Mouse (Mus musculus) MEL (cell line): ENCODE measurements around the gene Rpp25.

Experiments
- CHD2 ChIP-seq: IDR thresholded peaks from 2 replicates; pipeline ENCODE4 v1.6.1; 2011; ENCODE audit warnings: low read length, improper control_type of control experiment
- CTCF ChIP-seq, 3 experiments: IDR thresholded peaks in 2 of 3; conservative IDR thresholded peaks in 1 of 3; 2 replicates each; pipeline ENCODE4 v1.5.1; 2011 to 2012; ENCODE audit warnings: low read length in 3 of 3, low read depth in 2 of 3, mild to moderate bottlenecking in 2 of 3, improper control_type of control experiment in 1 of 3, inconsistent platforms in 1 of 3, mixed read lengths in 1 of 3, moderate library complexity in 1 of 3; ENCODE audit not compliant: control insufficient read depth in 1 of 3, insufficient read depth in 1 of 3, poor library complexity in 1 of 3, severe bottlenecking in 1 of 3
- EP300 ChIP-seq, 2 experiments: IDR thresholded peaks; 2 replicates each; pipeline ENCODE4 v1.6.1; 2011; ENCODE audit warnings: improper control_type of control experiment in 2 of 2, low read length in 2 of 2, low read depth in 1 of 2, mild to moderate bottlenecking in 1 of 2
- GATA1 ChIP-seq: IDR thresholded peaks from 2 replicates; pipeline ENCODE4 v1.6.1; 2011; ENCODE audit warnings: low read depth, low read length, improper control_type of control experiment
- MYC ChIP-seq: IDR thresholded peaks from 2 replicates; pipeline ENCODE4 v1.6.1; 2011; ENCODE audit warnings: low read depth, mild to moderate bottlenecking, low read length, improper control_type of control experiment, moderate library complexity
- POLR2A ChIP-seq, 2 experiments: IDR thresholded peaks; 2 replicates each; pipeline ENCODE4 v1.6.1; 2011 to 2012; ENCODE audit warnings: low read length in 2 of 2, mild to moderate bottlenecking in 2 of 2, control low read depth in 1 of 2, improper control_type of control experiment in 1 of 2, low read depth in 1 of 2, moderate library complexity in 1 of 2; ENCODE audit not compliant: control insufficient read depth in 1 of 2, insufficient read depth in 1 of 2, poor library complexity in 1 of 2
- POLR2AphosphoS5 ChIP-seq: IDR thresholded peaks from 2 replicates; pipeline ENCODE4 v1.6.1; 2012; ENCODE audit warnings: low read depth, borderline replicate concordance, mild to moderate bottlenecking, inconsistent platforms, low read length, moderate library complexity, mixed read lengths
- TBP ChIP-seq: IDR thresholded peaks from 2 replicates; pipeline ENCODE4 v1.8.0; 2011; ENCODE audit warnings: low read depth, low read length, improper control_type of control experiment
- USF1 ChIP-seq: IDR thresholded peaks from 2 replicates; pipeline ENCODE4 v1.6.1; 2014; ENCODE audit warnings: low read depth, mild to moderate bottlenecking, inconsistent platforms, low read length, improper control_type of control experiment, moderate library complexity
- ZNF384 ChIP-seq: IDR thresholded peaks from 2 replicates; pipeline ENCODE4 v1.6.1; 2012; ENCODE audit warnings: low read depth, mild to moderate bottlenecking, inconsistent platforms, low read length, improper control_type of control experiment

DNA sequence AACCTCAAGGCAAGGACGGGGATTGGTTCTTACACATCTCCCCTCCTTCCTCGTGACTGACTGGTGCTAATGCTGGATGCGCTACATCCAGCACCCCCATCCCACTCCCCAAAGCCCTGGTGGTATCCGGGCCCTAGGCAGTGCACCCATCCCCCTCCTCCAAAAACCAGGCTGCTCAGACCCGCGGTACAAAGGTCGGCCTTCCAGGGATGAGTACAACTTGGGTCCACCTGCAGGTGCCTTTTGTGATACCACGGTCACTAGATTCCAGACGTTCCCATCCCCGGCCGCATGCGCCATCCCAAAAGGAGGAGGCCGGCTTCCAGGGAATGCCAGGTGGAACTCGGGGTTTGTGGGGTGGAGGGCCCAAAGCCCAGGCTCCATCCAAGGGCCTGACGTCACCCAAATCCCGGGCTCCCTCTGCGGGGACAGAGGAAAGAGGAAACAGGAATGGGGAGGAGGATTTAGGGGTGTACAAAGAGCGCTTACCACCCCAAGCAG is 36.5 kb upstream of the Rpp25 start:
- TF ChIP-seq EP300 (IDR thresholded peaks at IDR 0.05; ENCODE audit: low read depth in 1 of 2, low read length in 2 of 2) (no peak), USF1 (no peak), CHD2 (no peak), MYC (no peak), POLR2A (IDR thresholded peaks at IDR 0.05; ENCODE audit: control insufficient read depth in 1 of 2, insufficient read depth in 1 of 2, low read depth in 1 of 2, low read length in 2 of 2, poor library complexity in 1 of 2) (no peak), TBP (no peak), ZNF384 (no peak), CTCF (IDR thresholded peaks at IDR 0.05 in 2 of 3, conservative IDR thresholded peaks at IDR 0.05 in 1 of 3; ENCODE audit: control insufficient read depth in 1 of 3, insufficient read depth in 1 of 3, low read depth in 2 of 3, low read length in 3 of 3, poor library complexity in 1 of 3, severe bottlenecking in 1 of 3) (no peak), POLR2AphosphoS5 (no peak), GATA1 (no peak)
